Mouse (Mus musculus): ENCODE data around the gene Pzp.

DNA sequence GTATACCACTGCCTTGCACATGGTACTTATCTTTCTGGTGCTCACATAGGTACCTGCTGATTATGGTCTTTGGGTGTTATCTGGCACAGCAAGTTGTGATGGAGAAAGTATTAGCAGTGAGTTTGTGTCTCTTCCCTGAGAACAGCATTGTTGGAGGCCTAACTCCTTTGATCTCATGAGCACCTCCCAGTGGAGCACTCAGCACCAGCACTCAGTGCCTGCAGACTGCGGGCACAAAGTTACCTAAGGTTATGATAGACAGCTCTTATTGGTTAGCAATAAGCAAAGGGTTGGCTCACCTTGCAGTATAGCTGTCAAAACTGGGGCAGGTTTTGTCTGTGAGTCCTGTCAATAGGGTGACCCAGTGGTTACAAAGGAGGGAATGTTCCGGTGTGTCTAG is 86.3 kb downstream of the Pzp start:
- no peak for TF ChIP-seq ELF1 (IDR thresholded peaks at IDR 0.05; ENCODE audit: low read depth, low read length)
- peak in 1 of 2 experiments; percentile 41; a peak in 2 of 4 replicates for TF ChIP-seq CTCF (conservative IDR thresholded peaks at IDR 0.05 in 1 of 2, IDR thresholded peaks at IDR 0.05 in 1 of 2; ENCODE audit: low read depth in 2 of 2, low read length in 2 of 2)
- no peak for TF ChIP-seq POLR2A (IDR thresholded peaks at IDR 0.05; ENCODE audit: low read depth, low read length)
- TF ChIP-seq PAX5 (IDR thresholded peaks at IDR 0.05; ENCODE audit: low read length) = no peak
- TF ChIP-seq TCF12 (IDR thresholded peaks at IDR 0.05; ENCODE audit: low read depth, low read length) = no peak
- no peak for TF ChIP-seq EP300 (IDR thresholded peaks at IDR 0.05; ENCODE audit: low read length)
- no peak for TF ChIP-seq CHD1 (IDR thresholded peaks at IDR 0.05; ENCODE audit: low read depth, low read length)
- TF ChIP-seq UBTF (IDR thresholded peaks at IDR 0.05; ENCODE audit: low read depth, low read length) = no peak
